Mouse (Mus musculus): ENCODE results near the gene Gm28729. TPM values are rescaled to one million over a fixed set of nuclear protein-coding genes. Genes with fewer than 3 reads are reported as not detected.
"Not testable (repeated sequence)": the region's sequence is repeated elsewhere in the genome, so short reads cannot be mapped to it uniquely, and the experiment has no call there.

Gene Gm28729
- total RNA-seq (2021) = under 1 TPM; 0.38 to 0.81 TPM
- long read RNA-seq, experiment 1 = 0 reads
- long read RNA-seq, experiment 2, partial matches to known transcripts = 0 of 1 reads
- long read RNA-seq, experiment 2, other reads (novel, unspliced or antisense) = 0 of 1 reads

DNA sequence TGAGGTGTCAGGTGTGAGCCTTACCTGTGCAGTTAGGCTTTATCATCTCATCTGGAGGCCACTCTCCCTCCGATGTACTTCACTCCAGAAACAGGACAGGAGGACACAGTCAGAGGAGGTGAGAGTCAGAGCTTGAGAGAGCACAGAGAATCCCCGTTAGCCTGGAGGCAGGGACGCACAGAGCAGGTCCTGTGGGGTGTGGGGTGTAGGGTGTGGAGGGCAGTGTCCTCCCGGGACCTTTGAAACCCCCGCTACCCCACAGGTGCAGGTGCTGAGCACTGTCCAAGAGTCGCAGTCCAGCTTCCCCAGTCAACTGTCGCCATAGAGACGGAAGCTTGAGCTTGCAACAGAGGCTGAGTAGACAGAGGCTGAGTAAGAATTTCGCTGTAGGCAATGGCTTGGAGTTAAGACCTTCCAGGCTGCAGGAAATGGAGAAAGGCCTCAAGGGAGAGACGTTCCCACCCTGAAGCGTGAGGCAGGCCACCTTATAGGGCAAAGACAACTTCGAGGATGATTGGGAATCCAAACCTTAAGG lies at the start of gene Gm28729:
Gene Gm28729 (minus strand): TSS at position 293 of the 535 bp plus-strand sequence.
- DNase-seq (ENCODE audit: low spot score in 2 of 2) = no peak

DNA sequence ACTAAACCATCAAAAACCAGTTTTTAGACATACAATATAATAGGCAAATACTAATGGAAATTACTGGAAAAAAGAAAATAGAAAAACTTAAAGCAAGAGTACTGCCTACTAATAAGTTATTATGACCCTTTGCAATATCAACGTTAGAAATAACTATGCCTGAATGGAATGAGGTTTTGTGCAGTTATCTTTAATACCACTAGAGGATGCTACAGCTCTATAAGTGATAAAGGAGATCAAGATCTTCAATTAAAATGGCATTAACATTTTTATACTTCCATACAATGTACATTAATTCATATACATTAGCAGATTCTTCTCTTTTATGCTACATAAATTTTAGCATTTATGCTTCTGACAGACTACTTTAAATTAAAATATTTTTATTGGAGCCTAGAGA lies 48.2 kb upstream of the Gm28729 start:
- DNase-seq (ENCODE audit: low spot score in 2 of 2) = peak in 1 of 2 experiments; percentile 48

GRCm38 (mm10) chr9:96572754-96573153 lies 47.7 kb upstream of the Gm28729 start:
- no peak for DNase-seq (ENCODE audit: low spot score in 2 of 2)

DNA sequence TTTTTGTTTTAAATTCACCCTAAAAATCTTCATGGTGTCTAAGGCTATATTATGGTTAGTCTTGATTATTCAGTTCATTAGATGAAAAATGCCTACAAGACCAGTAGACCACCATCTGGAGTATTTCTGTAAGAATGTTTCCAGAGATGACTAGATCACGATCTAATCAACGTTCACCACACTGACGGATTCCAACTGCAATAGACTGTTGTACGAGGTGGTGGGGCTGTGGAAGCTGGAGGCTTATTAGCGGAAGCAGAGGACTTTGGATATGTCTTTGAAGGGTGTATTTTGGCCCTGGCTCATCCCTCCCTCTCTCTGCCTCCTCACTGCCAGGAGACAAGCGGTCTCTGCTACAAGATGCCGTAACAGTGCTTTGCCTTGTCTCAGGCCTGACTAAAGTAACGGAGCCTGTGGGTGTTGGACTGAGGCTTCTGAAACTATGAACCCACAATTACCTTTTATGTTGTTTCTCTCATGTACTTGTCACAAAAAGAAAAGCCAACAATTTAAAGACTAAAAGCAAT lies 41.5 kb upstream of the Gm28729 start:
- DNase-seq (ENCODE audit: low spot score in 2 of 2) = no peak

DNA sequence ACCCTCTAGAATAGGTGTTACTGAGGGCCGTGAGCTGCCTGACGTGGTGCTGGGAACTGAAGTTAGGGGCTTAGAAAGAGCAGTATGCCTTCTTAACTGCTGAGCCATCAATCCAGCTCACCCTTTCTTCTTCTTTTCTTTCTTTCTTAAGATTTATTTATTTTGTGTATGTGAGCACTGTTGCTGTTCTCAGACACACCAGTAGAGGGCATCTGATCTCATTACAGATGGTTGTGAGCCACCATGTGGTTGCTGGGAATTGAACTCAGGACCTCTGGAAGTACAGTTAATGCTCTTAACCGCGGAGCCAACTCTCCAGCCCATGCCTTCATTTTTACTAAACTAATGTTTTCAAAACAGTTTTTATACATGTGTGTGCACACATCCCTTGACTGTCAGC lies 38.4 kb upstream of the Gm28729 start:
- DNase-seq (ENCODE audit: low spot score in 2 of 2) = no peak

DNA sequence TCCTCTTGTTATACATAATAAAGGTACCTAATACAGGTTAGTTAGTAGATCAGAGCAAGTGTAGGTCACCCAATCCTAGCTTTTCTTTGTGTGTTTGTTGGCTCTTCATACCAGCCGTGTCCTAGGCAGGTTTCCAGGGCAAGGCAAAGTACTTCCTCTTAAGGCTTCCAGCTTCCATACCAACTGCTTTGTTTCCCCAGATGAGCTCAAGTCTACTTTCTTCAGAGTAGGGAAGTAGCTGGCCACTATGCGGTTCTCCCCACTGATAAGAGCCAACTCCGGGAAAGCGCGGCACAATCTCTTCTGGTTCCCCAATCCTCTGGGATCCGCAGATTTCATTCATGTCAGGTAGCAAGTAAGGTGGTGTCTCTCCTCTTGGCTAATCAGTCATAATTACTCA lies 34.1 kb upstream of the Gm28729 start:
- DNase-seq (ENCODE audit: low spot score in 2 of 2) = no peak

DNA sequence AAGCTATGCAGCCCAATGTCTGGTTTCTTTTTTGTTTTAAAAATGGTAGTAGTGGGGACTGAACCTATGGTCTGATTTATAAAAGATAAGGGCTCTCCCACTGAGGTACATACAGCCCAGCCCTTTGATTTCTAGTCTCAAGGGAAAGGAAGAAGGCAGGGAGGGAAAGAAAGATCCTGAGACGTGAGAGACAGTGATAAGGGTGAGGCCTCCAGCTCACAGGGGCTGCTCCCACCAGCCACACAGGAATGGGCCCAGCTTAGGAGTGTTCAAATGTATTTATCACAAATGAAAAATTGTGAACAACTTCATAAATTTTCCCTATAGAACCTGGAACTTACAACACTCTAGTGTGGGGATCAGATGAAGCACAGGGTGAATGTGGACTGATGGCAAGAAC lies 33.5 kb upstream of the Gm28729 start:
- DNase-seq (ENCODE audit: low spot score in 2 of 2) = no peak

GRCm38 (mm10) chr9:96554095-96554494 lies 29.0 kb upstream of the Gm28729 start:
- no peak for DNase-seq (ENCODE audit: low spot score in 2 of 2)

GRCm38 (mm10) chr9:96545410-96545809 lies 20.3 kb upstream of the Gm28729 start:
- no peak for DNase-seq (ENCODE audit: low spot score in 2 of 2)

DNA sequence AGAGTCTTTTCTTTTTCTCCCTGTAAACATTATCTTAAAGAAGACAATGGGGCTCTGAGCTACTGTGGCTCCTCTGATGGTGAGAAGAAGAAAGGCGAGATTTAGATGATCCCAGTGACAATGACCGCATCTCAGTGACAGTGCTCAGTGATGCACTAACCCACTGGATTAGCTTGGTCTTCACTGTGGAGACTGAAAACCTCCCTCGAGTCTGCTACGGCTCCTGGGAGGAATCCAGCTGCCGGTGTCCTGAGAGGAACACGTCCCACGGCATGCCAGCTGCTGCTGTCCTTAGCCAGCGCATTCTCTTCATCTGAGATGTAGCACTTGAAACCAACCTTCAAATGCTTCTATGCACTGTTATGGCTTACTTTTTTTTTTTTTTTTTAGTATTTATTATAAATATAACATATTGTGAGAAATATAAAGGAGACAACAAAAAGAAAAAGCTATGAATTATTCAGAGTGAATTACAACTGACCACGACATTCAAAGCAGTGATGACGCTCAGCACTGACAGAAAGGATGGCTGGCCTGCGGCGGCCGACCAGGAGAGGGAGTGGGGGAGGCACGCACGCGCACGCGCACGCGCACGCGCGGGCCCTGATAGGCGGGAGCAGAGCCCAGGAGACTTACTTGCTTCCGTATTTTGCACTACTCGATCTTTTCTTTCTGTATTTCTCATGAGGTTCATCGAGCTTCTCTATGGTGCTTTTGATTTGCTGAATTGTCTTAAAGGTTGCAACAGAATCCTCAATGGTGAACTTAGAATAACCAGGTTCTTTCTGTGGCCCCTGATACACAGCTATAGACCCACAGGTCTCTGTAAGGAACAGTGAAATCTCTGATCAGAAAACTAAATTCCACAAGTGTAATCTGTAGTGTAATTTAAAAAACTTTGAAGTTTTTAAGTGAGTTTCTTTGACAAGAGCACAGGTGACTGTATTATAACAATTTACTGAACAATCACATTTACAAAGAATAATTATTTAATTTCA lies 18.9 kb upstream of the Gm28729 start:
- peak in 1 of 2 experiments; percentile 37 for DNase-seq (ENCODE audit: low spot score in 2 of 2)

- DNase-seq (ENCODE audit: low spot score in 2 of 2) = no peak
Observed at GRCm38 (mm10) chr9:96538916-96539315, 13.9 kb upstream of the Gm28729 start.

DNA sequence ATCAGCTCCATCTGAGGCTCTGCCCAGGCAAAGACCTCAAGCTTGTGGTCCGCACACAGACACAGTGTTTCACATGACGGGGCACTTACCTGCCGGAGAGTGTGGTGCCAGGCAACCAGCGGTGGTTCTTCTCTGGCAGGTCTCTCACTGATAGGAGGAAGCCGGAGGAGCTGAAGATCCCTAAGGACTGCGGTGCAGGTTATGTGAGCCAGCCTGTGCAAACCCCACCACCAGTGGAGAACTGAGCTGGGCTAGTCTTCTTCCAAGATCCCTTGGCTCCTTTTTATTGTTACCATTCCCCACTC lies 12.5 kb upstream of the Gm28729 start:
- no peak for DNase-seq (ENCODE audit: low spot score in 2 of 2)

DNA sequence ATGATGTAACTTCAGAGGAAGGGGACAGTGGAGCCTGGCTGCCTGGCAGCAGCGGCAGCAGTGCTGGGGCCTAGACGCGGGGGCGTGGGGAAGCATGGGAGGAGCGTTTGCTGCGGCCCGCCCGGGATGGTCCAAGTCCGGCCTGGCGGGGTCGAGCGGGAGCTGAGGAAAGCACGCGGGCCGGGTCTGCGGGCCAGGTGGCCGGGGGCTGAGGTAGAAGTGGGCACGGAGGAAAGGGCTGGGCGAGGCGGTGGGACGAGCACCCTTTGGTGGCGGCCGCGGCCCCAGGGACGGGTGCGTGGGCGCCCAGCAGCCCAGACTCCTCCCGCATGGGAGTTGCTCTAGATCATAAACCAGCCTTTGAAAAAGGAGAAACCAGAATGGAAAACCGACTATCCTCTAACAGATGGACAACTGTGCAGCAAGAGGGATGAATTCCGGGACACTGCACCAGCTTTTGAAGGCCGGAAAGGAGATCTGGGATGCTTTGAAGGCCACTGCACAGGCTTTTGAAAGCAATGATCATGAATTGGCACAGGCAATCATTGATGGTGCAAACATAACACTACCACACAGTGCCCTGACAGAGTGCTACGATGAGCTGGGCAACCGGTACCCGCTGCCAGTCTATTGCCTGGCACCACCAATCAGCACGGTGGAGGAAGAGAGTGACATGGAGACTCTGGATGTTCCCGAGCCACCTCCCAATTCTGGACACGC lies 12.0 kb upstream of the Gm28729 start:
- DNase-seq (ENCODE audit: low spot score in 2 of 2) = no peak

- DNase-seq (ENCODE audit: low spot score in 2 of 2) = not testable (repeated sequence)
Observed at GRCm38 (mm10) chr9:96536093-96536492, 11.0 kb upstream of the Gm28729 start.

DNA sequence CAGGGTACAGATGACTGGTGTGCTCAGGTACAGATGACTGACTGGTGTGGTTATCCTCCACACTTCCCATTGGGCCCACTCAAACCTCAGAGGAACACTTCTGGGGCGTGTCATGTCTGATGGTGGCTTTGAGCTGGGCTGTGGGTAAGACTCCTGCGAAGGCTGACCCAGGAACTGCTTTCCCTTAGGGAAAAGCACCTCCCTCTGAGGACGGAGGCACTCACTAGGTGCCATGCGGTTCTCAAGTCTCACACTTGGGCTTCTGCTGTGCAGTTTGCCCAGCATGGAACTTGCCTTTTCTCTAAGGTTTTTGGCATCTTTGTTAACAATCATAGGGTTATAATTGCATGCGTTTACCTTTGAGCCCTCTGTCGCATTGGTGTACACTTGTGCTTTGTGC lies 10.4 kb upstream of the Gm28729 start:
- no peak for DNase-seq (ENCODE audit: low spot score in 2 of 2)

GRCm38 (mm10) chr9:96534256-96534655 lies 9.2 kb upstream of the Gm28729 start:
- no peak for DNase-seq (ENCODE audit: low spot score in 2 of 2)

- no peak for DNase-seq (ENCODE audit: low spot score in 2 of 2)
Observed at GRCm38 (mm10) chr9:96533476-96533875, 8.4 kb upstream of the Gm28729 start.

GRCm38 (mm10) chr9:96532531-96532930 lies 7.5 kb upstream of the Gm28729 start:
- no peak for DNase-seq (ENCODE audit: low spot score in 2 of 2)

- DNase-seq (ENCODE audit: low spot score in 2 of 2) = peak in 1 of 2 experiments; percentile 32
Observed at GRCm38 (mm10) chr9:96530674-96531081, 5.6 kb upstream of the Gm28729 start.

DNA sequence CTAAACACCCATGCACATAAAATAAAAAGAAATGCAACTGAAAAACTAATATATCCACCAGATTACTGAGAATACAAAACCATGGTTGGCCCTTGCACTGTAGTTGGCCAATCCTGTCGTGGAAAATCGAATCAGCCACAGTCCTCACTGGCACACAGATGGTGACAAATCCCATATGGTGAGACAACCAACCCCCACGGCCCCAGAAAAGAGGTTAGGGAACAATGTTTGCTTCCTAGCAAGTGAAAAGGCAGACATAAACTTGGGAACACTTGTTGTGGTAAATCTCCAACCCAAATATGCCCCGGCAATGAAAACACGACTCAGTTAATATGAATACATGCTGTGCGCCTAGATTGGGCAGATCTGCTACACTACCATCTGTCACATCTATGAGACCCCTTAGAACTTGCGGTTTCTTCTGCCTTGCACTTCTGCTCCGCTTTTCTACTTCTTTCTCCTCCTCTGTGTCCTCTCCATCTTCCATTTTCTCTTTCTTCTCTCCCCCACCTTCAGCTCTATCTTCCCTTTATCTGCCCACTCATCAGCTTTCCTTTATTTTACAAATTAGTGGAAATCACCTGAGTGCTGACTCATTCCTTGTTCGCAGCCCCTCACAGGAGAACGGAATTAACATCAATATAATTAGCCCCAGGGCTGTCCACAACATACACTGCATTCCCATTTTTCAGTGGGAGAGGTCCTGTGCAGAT lies 5.1 kb upstream of the Gm28729 start:
- no peak for DNase-seq (ENCODE audit: low spot score in 2 of 2)

GRCm38 (mm10) chr9:96526011-96526410 lies 947 bp upstream of the Gm28729 start:
- DNase-seq (ENCODE audit: low spot score in 2 of 2) = no peak

Measured in layer of hippocampus, postnatal 14 days (tissue).